Mouse (Mus musculus) hindbrain, embryonic 14.5 days (tissue): ENCODE measurements around the gene Adora1. TPM values are rescaled to one million over a fixed set of nuclear protein-coding genes. Genes with fewer than 3 reads are reported as not detected.
A peak's percentile ranks its signal among the peaks of the same experiment; 100 is the strongest.

Source experiments
- ATAC-seq: fragments of 200-750 bp; cut with Nextera tagmentation; 2 replicates; pipeline ENCODE4 v1.8.0; 2017; ENCODE audit warnings: moderate number of reproducible peaks, mild to moderate bottlenecking, moderate TSS enrichment, moderate library complexity; ENCODE audit not compliant: low FRiP score
- DNase-seq: peaks from one replicate; pipeline ENCODE4 v3.0.0-alpha.2; 2015; ENCODE audit warnings: low spot score
- H3K27ac ChIP-seq: fragments of 300-500 bp; sonication (generic); 2 replicates; pipeline ENCODE4 v1.5.1; 2014; ENCODE audit warnings: mild to moderate bottlenecking, moderate library complexity
- H3K27me3 ChIP-seq: fragments of 300-500 bp; sonication (generic); 2 replicates; pipeline ENCODE4 v1.6.1; 2014; ENCODE audit warnings: mild to moderate bottlenecking, low read length, mixed read lengths; ENCODE audit not compliant: control insufficient read depth, insufficient read depth
- H3K36me3 ChIP-seq: fragments of 300-500 bp; sonication (generic); replicated peaks from 2 replicates; pipeline ENCODE4 v1.6.1; 2014; ENCODE audit not compliant: control insufficient read depth, insufficient read depth
- H3K4me1 ChIP-seq: fragments of 300-500 bp; sonication (generic); replicated peaks from 2 replicates; pipeline ENCODE4 v1.6.1; 2014; ENCODE audit warnings: antibody characterized with exemption, low read length, mixed read lengths; ENCODE audit not compliant: control insufficient read depth, insufficient read depth
- H3K4me2 ChIP-seq: fragments of 300-500 bp; sonication (generic); replicated peaks from 2 replicates; pipeline ENCODE4 v1.6.1; 2014; ENCODE audit warnings: mild to moderate bottlenecking, moderate library complexity
- H3K4me3 ChIP-seq: fragments of 300-500 bp; sonication (generic); replicated peaks from 2 replicates; pipeline ENCODE4 v1.5.1; 2014; ENCODE audit warnings: mild to moderate bottlenecking, low read length
- H3K9ac ChIP-seq: fragments of 300-500 bp; sonication (generic); 2 replicates; pipeline ENCODE4 v1.6.1; 2014
- H3K9me3 ChIP-seq: fragments of 300-500 bp; sonication (generic); 2 replicates; pipeline ENCODE4 v1.6.1; 2016; ENCODE audit warnings: low read length; ENCODE audit not compliant: control insufficient read depth
- WGBS: fragments of 180-500 bp; shearing (Covaris S2); extraction: QIAGEN DNeasy Blood & Tissue Kit; methylation state at CpG from one replicate; pipeline ENCODE4 v1.1.7; 2014; 5-methylcytosine and 5-hydroxymethylcytosine counted together
- polyA plus RNA-seq: library from polyadenylated mRNA; unstranded; fragments of >200 nt; fragmentation: Nextera tagmentation; extraction: Ambion mirVana; gene quantifications from 2 replicates; pipeline ENCODE4 v1.2.1, GENCODE M21; 2014

The Adora1 gene
- polyA plus RNA-seq, 1 experiment from 2014 or later: 13.0 TPM

- 60% methylated on average over 8 of the region's 8 CpGs for WGBS
- Histone ChIP-seq H3K27ac (peak overlapping the region; percentile 49; the same call in 1 of the 2 replicates), H3K4me1 (peaks cover 27% of the 10 kb centered on the region), H3K4me2 (peak overlapping the region; percentile 92), H3K9ac (0 out of 2 replicates have a peak overlapping the region, but pooled peaks have one; percentile 68), H3K27me3 (peaks cover 27% of the 10 kb centered on the region), H3K9me3 (no peaks in the 10 kb centered on the region), H3K4me3 (no peak overlapping the region), H3K36me3 (no peaks in the 10 kb centered on the region)
- ATAC-seq (no peak), DNase-seq (no peak)
Observed at GRCm38 (mm10) chr1:134232326-134232725, 2.9 kb downstream of the Adora1 start.

GRCm38 (mm10) chr1:134231681-134232080 lies 3.5 kb downstream of the Adora1 start:
- Histone ChIP-seq H3K4me2 (no peak overlapping the region), H3K4me3 (no peak overlapping the region), H3K9ac (no peak overlapping the region), H3K4me1 (peaks cover 27% of the 10 kb centered on the region), H3K36me3 (no peaks in the 10 kb centered on the region), H3K9me3 (no peaks in the 10 kb centered on the region), H3K27ac (no peak overlapping the region), H3K27me3 (peaks cover 27% of the 10 kb centered on the region)
- no peak for DNase-seq
- WGBS: 73% methylated on average over 3 of the region's 3 CpGs
- no peak for ATAC-seq

GRCm38 (mm10) chr1:134231270-134231669 lies 4.0 kb downstream of the Adora1 start:
- no peak overlapping the region for H3K4me2 ChIP-seq
- ATAC-seq (no peak), DNase-seq (no peak)
- no peak overlapping the region for H3K9ac ChIP-seq
- H3K9me3 ChIP-seq: no peaks in the 10 kb centered on the region
- H3K4me1 ChIP-seq: peaks cover 27% of the 10 kb centered on the region
- WGBS: 76% methylated on average over 3 of the region's 3 CpGs
- no peak overlapping the region for H3K4me3 ChIP-seq
- peaks cover 23% of the 10 kb centered on the region for H3K27me3 ChIP-seq
- no peaks in the 10 kb centered on the region for H3K36me3 ChIP-seq
- no peak overlapping the region for H3K27ac ChIP-seq

- H3K4me2 ChIP-seq: no peak overlapping the region
- 84% methylated on average over 10 of the region's 10 CpGs for WGBS
- peaks cover 27% of the 10 kb centered on the region for H3K4me1 ChIP-seq
Observed at GRCm38 (mm10) chr1:134230638-134231228, 4.5 kb downstream of the Adora1 start.

GRCm38 (mm10) chr1:134229806-134230575 lies 5.2 kb downstream of the Adora1 start:
- Histone ChIP-seq H3K9me3 (no peaks in the 10 kb centered on the region), H3K4me3 (no peak overlapping the region), H3K4me2 (no peak overlapping the region), H3K36me3 (no peaks in the 10 kb centered on the region), H3K9ac (no peak overlapping the region), H3K27ac (no peak overlapping the region), H3K4me1 (peaks cover 27% of the 10 kb centered on the region), H3K27me3 (peaks cover 15% of the 10 kb centered on the region)
- 69% methylated on average over 5 of the region's 5 CpGs for WGBS
- no peak for ATAC-seq
- no peak for DNase-seq

More at GRCm38 (mm10) chr1:134230638-134231228, 4.5 kb downstream of the Adora1 start:
- Histone ChIP-seq H3K27me3 (peaks cover 18% of the 10 kb centered on the region), H3K9ac (no peak overlapping the region), H3K27ac (no peak overlapping the region), H3K36me3 (no peaks in the 10 kb centered on the region), H3K4me3 (no peak overlapping the region), H3K9me3 (no peaks in the 10 kb centered on the region)
- DNase-seq (no peak), ATAC-seq (no peak)

GRCm38 (mm10) chr1:134226739-134227138 lies 8.5 kb downstream of the Adora1 start:
- Histone ChIP-seq H3K27ac (no peak overlapping the region), H3K9ac (no peak overlapping the region), H3K27me3 (no peaks in the 10 kb centered on the region), H3K9me3 (no peaks in the 10 kb centered on the region), H3K36me3 (no peaks in the 10 kb centered on the region), H3K4me2 (no peak overlapping the region), H3K4me1 (0 out of 2 replicates have a peak, but pooled peaks cover 4% of the 10 kb centered on the region), H3K4me3 (no peak overlapping the region)
- WGBS: 88% methylated on average over 8 of the region's 8 CpGs
- DNase-seq (no peak), ATAC-seq (no peak)

- Histone ChIP-seq H3K4me1 (no peaks in the 10 kb centered on the region), H3K27me3 (no peaks in the 10 kb centered on the region), H3K4me2 (no peak overlapping the region), H3K9ac (no peak overlapping the region), H3K36me3 (no peaks in the 10 kb centered on the region), H3K9me3 (no peaks in the 10 kb centered on the region), H3K27ac (no peak overlapping the region), H3K4me3 (no peak overlapping the region)
- ATAC-seq: no peak
- no peak for DNase-seq
- 96% methylated on average over 5 of the region's 5 CpGs for WGBS
Observed at GRCm38 (mm10) chr1:134225375-134225774, 9.9 kb downstream of the Adora1 start.

- no peak overlapping the region for H3K4me3 ChIP-seq
- no peak overlapping the region for H3K4me2 ChIP-seq
- H3K9ac ChIP-seq: no peak overlapping the region
- DNase-seq: no peak
- no peaks in the 10 kb centered on the region for H3K36me3 ChIP-seq
- no peaks in the 10 kb centered on the region for H3K4me1 ChIP-seq
- no peak overlapping the region for H3K27ac ChIP-seq
- ATAC-seq: no peak
- 87% methylated on average over 12 of the region's 12 CpGs for WGBS
- no peaks in the 10 kb centered on the region for H3K27me3 ChIP-seq
- no peaks in the 10 kb centered on the region for H3K9me3 ChIP-seq
Observed at GRCm38 (mm10) chr1:134224649-134225227, 10.5 kb downstream of the Adora1 start.
